Mouse (Mus musculus): Measurements from ENCODE around the gene Dennd5b. TPM values are rescaled to one million over a fixed set of nuclear protein-coding genes. Genes with fewer than 3 reads are reported as not detected.
A peak's percentile ranks its signal among the peaks of the same experiment; 100 is the strongest.
"Not testable (repeated sequence)": the region's sequence is repeated elsewhere in the genome, so short reads cannot be mapped to it uniquely, and the experiment has no call there.

Gene Dennd5b
- total and polyA plus RNA-seq, 3 experiments: 3.7 to 17.8 (median 16.0) TPM

GRCm38 (mm10) chr6:149131111-149131510 is 29.6 kb upstream of the Dennd5b start:
- Histone ChIP-seq H3K4me3 (no peak overlapping the region), H3K79me2 (replicated peaks; ENCODE audit: control insufficient read depth, insufficient read depth, low read length) (no peaks in the 10 kb centered on the region), H3K4me1 (ENCODE audit: control insufficient read depth, insufficient read depth, low read length) (peaks cover 2% of the 10 kb centered on the region; the same call in 1 of the 2 replicates), H3K27ac (no peak overlapping the region), H3K27me3 (ENCODE audit: control insufficient read depth, insufficient read depth, low read length) (no peaks in the 10 kb centered on the region), H3K9ac (ENCODE audit: low read depth, low read length) (no peak overlapping the region), H3K36me3 (ENCODE audit: control insufficient read depth, insufficient read depth, low read length) (peaks cover 7% of the 10 kb centered on the region)
- no peak for DNase-seq
- 32% methylated on average over 3 of the region's 3 CpGs for WGBS
- TF ChIP-seq CTCF (IDR thresholded peaks at IDR 0.05) (no peak), EP300 (IDR thresholded peaks at IDR 0.05; ENCODE audit: insufficient read depth, low read depth, low read length) (no peak), POLR2A (IDR thresholded peaks at IDR 0.05; ENCODE audit: insufficient read depth, low read depth, low read length) (no peak)
- intact Hi-C loops (cut with DNase I): no loop called here

- H3K27ac ChIP-seq; intact Hi-C loops (cut with DNase I); H3K79me2 ChIP-seq (replicated peaks; ENCODE audit: control insufficient read depth, insufficient read depth, low read length); H3K36me3 ChIP-seq (ENCODE audit: control insufficient read depth, insufficient read depth, low read length); H3K4me1 ChIP-seq (ENCODE audit: control insufficient read depth, insufficient read depth, low read length); H3K4me3 ChIP-seq; H3K27me3 ChIP-seq (ENCODE audit: control insufficient read depth, insufficient read depth, low read length); H3K9ac ChIP-seq (ENCODE audit: low read depth, low read length); DNase-seq: not testable (repeated sequence)
- 89% methylated on average over 8 of the region's 8 CpGs for WGBS
Measured at GRCm38 (mm10) chr6:149129870-149130269, 28.4 kb upstream of the Dennd5b start, which contains the start of gene Gm10203. Gm10203 (plus strand) TSS chr6:149130170.

- H3K27ac ChIP-seq: no peak overlapping the region
- H3K4me3 ChIP-seq: no peak overlapping the region
- H3K4me1 ChIP-seq (ENCODE audit: control insufficient read depth, insufficient read depth, low read length): no peaks in the 10 kb centered on the region
- no peak overlapping the region for H3K9ac ChIP-seq (ENCODE audit: low read depth, low read length)
- DNase-seq: peak in 1 of 2 experiments; percentile 42
- WGBS: 60% methylated on average over 4 of the region's 4 CpGs
- intact Hi-C loops (cut with DNase I): loop anchor here (1.0 kb wide), 1 partner anchor 249 kb away; no protein-coding TSS in a partner anchor
- no peaks in the 10 kb centered on the region for H3K27me3 ChIP-seq (ENCODE audit: control insufficient read depth, insufficient read depth, low read length)
- H3K79me2 ChIP-seq (replicated peaks; ENCODE audit: control insufficient read depth, insufficient read depth, low read length): no peaks in the 10 kb centered on the region
- TF ChIP-seq EP300 (IDR thresholded peaks at IDR 0.05; ENCODE audit: insufficient read depth, low read depth, low read length) (no peak), CTCF (IDR thresholded peaks at IDR 0.05) (peak; percentile 83)
- no peaks in the 10 kb centered on the region for H3K36me3 ChIP-seq (ENCODE audit: control insufficient read depth, insufficient read depth, low read length)
Measured at GRCm38 (mm10) chr6:149126675-149127074, 25.2 kb upstream of the Dennd5b start.

- no peak for TF ChIP-seq POLR2A (IDR thresholded peaks at IDR 0.05; ENCODE audit: insufficient read depth, low read depth, low read length)
- no peak for TF ChIP-seq CTCF (IDR thresholded peaks at IDR 0.05)
- TF ChIP-seq EP300 (IDR thresholded peaks at IDR 0.05; ENCODE audit: insufficient read depth, low read depth, low read length): no peak
- no peak for DNase-seq
- H3K4me3 ChIP-seq: no peak overlapping the region
- intact Hi-C loops (cut with DNase I): loop anchor here (5.0 kb wide), 1 partner anchor 176 kb away; the partner anchor contains the start of gene Sinhcaf
- H3K27ac ChIP-seq: no peak overlapping the region
- H3K9ac ChIP-seq (ENCODE audit: low read depth, low read length): no peak overlapping the region
- H3K27me3 ChIP-seq (ENCODE audit: control insufficient read depth, insufficient read depth, low read length): no peaks in the 10 kb centered on the region
- peaks cover 9% of the 10 kb centered on the region for H3K36me3 ChIP-seq (ENCODE audit: control insufficient read depth, insufficient read depth, low read length)
- WGBS: 81% methylated on average over 3 of the region's 3 CpGs
- peaks cover 3% of the 10 kb centered on the region for H3K4me1 ChIP-seq (ENCODE audit: control insufficient read depth, insufficient read depth, low read length)
- no peaks in the 10 kb centered on the region for H3K79me2 ChIP-seq (replicated peaks; ENCODE audit: control insufficient read depth, insufficient read depth, low read length)
Measured at GRCm38 (mm10) chr6:149123042-149123441, 21.6 kb upstream of the Dennd5b start.

- TF ChIP-seq POLR2A (IDR thresholded peaks at IDR 0.05; ENCODE audit: insufficient read depth, low read depth, low read length): no peak
- peak; percentile 90 for TF ChIP-seq CTCF (IDR thresholded peaks at IDR 0.05)
- Histone ChIP-seq H3K27me3 (ENCODE audit: control insufficient read depth, insufficient read depth, low read length) (no peaks in the 10 kb centered on the region), H3K4me3 (no peak overlapping the region), H3K27ac (peak overlapping the region; percentile 73), H3K4me1 (ENCODE audit: control insufficient read depth, insufficient read depth, low read length) (peaks cover 3% of the 10 kb centered on the region), H3K79me2 (replicated peaks; ENCODE audit: control insufficient read depth, insufficient read depth, low read length) (no peaks in the 10 kb centered on the region), H3K9ac (ENCODE audit: low read depth, low read length) (no peak overlapping the region; the same call in 1 of the 2 replicates), H3K36me3 (ENCODE audit: control insufficient read depth, insufficient read depth, low read length) (peaks cover 9% of the 10 kb centered on the region)
- DNase-seq: peak in 1 of 2 experiments; percentile 42
- 31% methylated on average over 2 of the region's 2 CpGs for WGBS
- intact Hi-C loops (cut with DNase I): loop anchor here (1.0 to 5.0 kb wide), 4 partner anchors 19 to 173 kb away; partner anchors contain the start of genes Dennd5b and Sinhcaf
Measured at GRCm38 (mm10) chr6:149119853-149120252, 18.4 kb upstream of the Dennd5b start.

GRCm38 (mm10) chr6:149118935-149119334 is 17.5 kb upstream of the Dennd5b start:
- H3K27me3 ChIP-seq (ENCODE audit: control insufficient read depth, insufficient read depth, low read length): no peaks in the 10 kb centered on the region
- WGBS: 41% methylated on average over 2 of the region's 2 CpGs
- H3K4me3 ChIP-seq: no peak overlapping the region
- peaks cover 9% of the 10 kb centered on the region for H3K36me3 ChIP-seq (ENCODE audit: control insufficient read depth, insufficient read depth, low read length)
- TF ChIP-seq POLR2A (IDR thresholded peaks at IDR 0.05; ENCODE audit: insufficient read depth, low read depth, low read length): no peak
- TF ChIP-seq CTCF (IDR thresholded peaks at IDR 0.05): peak; percentile 51
- H3K27ac ChIP-seq: peak overlapping the region; percentile 73
- intact Hi-C loops (cut with DNase I): loop anchor here (2.0 kb wide), 1 partner anchor 18 kb away; the partner anchor contains the start of gene Dennd5b
- no peaks in the 10 kb centered on the region for H3K79me2 ChIP-seq (replicated peaks; ENCODE audit: control insufficient read depth, insufficient read depth, low read length)
- DNase-seq: peak; percentile 46 to 61
- no peak overlapping the region for H3K9ac ChIP-seq (ENCODE audit: low read depth, low read length)
- H3K4me1 ChIP-seq (ENCODE audit: control insufficient read depth, insufficient read depth, low read length): peaks cover 3% of the 10 kb centered on the region
